Mouse (Mus musculus): Measurements from ENCODE around the gene Cep55.

- no peak for TF ChIP-seq CTCF (IDR thresholded peaks at IDR 0.05)
- TF ChIP-seq EP300 (IDR thresholded peaks at IDR 0.05), result peak; percentile 61
Measured at GRCm38 (mm10) chr19:38015180-38015872, 39.5 kb upstream of the Cep55 start.
